Mouse (Mus musculus): ENCODE measurements around the gene Ralgps1. TPM values are rescaled to one million over a fixed set of nuclear protein-coding genes. Genes with fewer than 3 reads are reported as not detected.

The Ralgps1 gene
- total and polyA plus RNA-seq, 3 experiments, result 0.62 to 2.1 (median 1.5) TPM

- no peak overlapping the region for H3K27ac ChIP-seq (ENCODE audit: insufficient read depth, low read depth)
- no peak overlapping the region for H3K4me3 ChIP-seq (replicated peaks in 1 of 3; ENCODE audit: low read depth in 2 of 3, low read length in 2 of 3, poor library complexity in 1 of 3)
- no peaks in the 10 kb centered on the region for H3K27me3 ChIP-seq (replicated peaks)
- no peak for TF ChIP-seq MAX (IDR thresholded peaks at IDR 0.05; ENCODE audit: low read length)
- TF ChIP-seq BHLHE40 (IDR thresholded peaks at IDR 0.05; ENCODE audit: low read depth, low read length), result no peak
- no peak for TF ChIP-seq USF2 (conservative IDR thresholded peaks at IDR 0.05; ENCODE audit: low read depth, low read length)
- no peak for TF ChIP-seq JUND (conservative IDR thresholded peaks at IDR 0.05; ENCODE audit: low read depth, low read length)
- no peak for TF ChIP-seq MAZ (IDR thresholded peaks at IDR 0.05; ENCODE audit: low read depth, low read length)
- TF ChIP-seq MAFK (IDR thresholded peaks at IDR 0.05; ENCODE audit: insufficient replicate concordance, low read length), result no peak
- no peak for TF ChIP-seq NRF1 (IDR thresholded peaks at IDR 0.05; ENCODE audit: low read depth, low read length)
- TF ChIP-seq IRF4 (IDR thresholded peaks at IDR 0.05; ENCODE audit: low read depth, low read length), result no peak
- TF ChIP-seq SMC3 (IDR thresholded peaks at IDR 0.05; ENCODE audit: low read depth, low read length), result no peak
- no peak for TF ChIP-seq GABPA (IDR thresholded peaks at IDR 0.05; ENCODE audit: insufficient replicate concordance, low read depth, low read length)
- dilution Hi-C loops (cut with MboI; ENCODE audit: extremely low pct_ligation_motif_present, extremely low pct_unique_long_range_greater_than_20kb, low sequenced_read_pairs), result no loop called here
- H3K9me3 ChIP-seq (replicated peaks; ENCODE audit: low read length), result no peaks in the 10 kb centered on the region
- no peaks in the 10 kb centered on the region for H3K79me2 ChIP-seq (replicated peaks; ENCODE audit: control insufficient read depth, extremely low read depth, insufficient read depth, poor library complexity, severe bottlenecking)
- no peak overlapping the region for H3K4me2 ChIP-seq (ENCODE audit: insufficient read depth, low read depth, poor library complexity, severe bottlenecking)
- in situ Hi-C loops (cut with MboI; ENCODE audit: low pct_ligation_motif_present, low pct_unique_long_range_greater_than_20kb, low sequenced_read_pairs), result no loop called here
- H3K36me3 ChIP-seq (replicated peaks in 1 of 2; ENCODE audit: control insufficient read depth in 1 of 2, insufficient read depth in 1 of 2, low read length in 1 of 2), result no peaks in the 10 kb centered on the region
- DNase-seq (ENCODE audit: extremely low read depth), result no peak
- no peak overlapping the region for H3K9ac ChIP-seq (ENCODE audit: insufficient read depth, low read depth)
- H3K4me1 ChIP-seq (ENCODE audit: control insufficient read depth in 1 of 2, insufficient read depth in 2 of 2), result peaks cover 0 to 3% of the 10 kb centered on the region in 2 experiments; a peak in 1 of 4 replicates
Observed at GRCm38 (mm10) chr2:33222480-33222879, 148.8 kb downstream of the Ralgps1 start.

GRCm38 (mm10) chr2:33221339-33221900 lies 149.9 kb downstream of the Ralgps1 start:
- H3K27me3 ChIP-seq (replicated peaks), result no peaks in the 10 kb centered on the region
- dilution Hi-C loops (cut with MboI; ENCODE audit: extremely low pct_ligation_motif_present, extremely low pct_unique_long_range_greater_than_20kb, low sequenced_read_pairs), result no loop called here
- no peak overlapping the region for H3K4me2 ChIP-seq (ENCODE audit: insufficient read depth, low read depth, poor library complexity, severe bottlenecking)
- no peak overlapping the region for H3K27ac ChIP-seq (ENCODE audit: insufficient read depth, low read depth)
- DNase-seq (ENCODE audit: extremely low read depth), result no peak
- no peak overlapping the region for H3K9ac ChIP-seq (ENCODE audit: insufficient read depth, low read depth)
- H3K36me3 ChIP-seq (replicated peaks in 1 of 2; ENCODE audit: control insufficient read depth in 1 of 2, insufficient read depth in 1 of 2, low read length in 1 of 2), result no peaks in the 10 kb centered on the region
- no peaks in the 10 kb centered on the region for H3K79me2 ChIP-seq (replicated peaks; ENCODE audit: control insufficient read depth, extremely low read depth, insufficient read depth, poor library complexity, severe bottlenecking)
- H3K9me3 ChIP-seq (replicated peaks; ENCODE audit: low read length), result no peaks in the 10 kb centered on the region
- TF ChIP-seq SIN3A (IDR thresholded peaks at IDR 0.05; ENCODE audit: low read length), result no peak
- TF ChIP-seq PAX5 (IDR thresholded peaks at IDR 0.05; ENCODE audit: low read length), result no peak
- no peak for TF ChIP-seq ZMIZ1 (IDR thresholded peaks at IDR 0.05; ENCODE audit: low read depth, low read length)
- no peak for TF ChIP-seq RAD21 (IDR thresholded peaks at IDR 0.05; ENCODE audit: low read depth, low read length)
- no peak for TF ChIP-seq POLR2AphosphoS2 (IDR thresholded peaks at IDR 0.05; ENCODE audit: low read depth, low read length)
- TF ChIP-seq CTCF (conservative IDR thresholded peaks at IDR 0.05 in 1 of 2, IDR thresholded peaks at IDR 0.05 in 1 of 2; ENCODE audit: low read depth in 2 of 2, low read length in 2 of 2), result no peak
- TF ChIP-seq MEF2A (IDR thresholded peaks at IDR 0.05; ENCODE audit: borderline replicate concordance, low read depth, low read length), result no peak
- no peak for TF ChIP-seq KAT2A (IDR thresholded peaks at IDR 0.05; ENCODE audit: insufficient replicate concordance, low read length)
- no peak for TF ChIP-seq JUND (conservative IDR thresholded peaks at IDR 0.05; ENCODE audit: low read depth, low read length)
- no peak for TF ChIP-seq USF2 (conservative IDR thresholded peaks at IDR 0.05; ENCODE audit: low read depth, low read length)
- TF ChIP-seq CHD2 (IDR thresholded peaks at IDR 0.05; ENCODE audit: low read length), result no peak
- TF ChIP-seq TCF12 (IDR thresholded peaks at IDR 0.05; ENCODE audit: low read depth, low read length), result no peak
- TF ChIP-seq E2F4 (IDR thresholded peaks at IDR 0.05; ENCODE audit: insufficient replicate concordance, low read depth, low read length), result no peak
- TF ChIP-seq ELF1 (IDR thresholded peaks at IDR 0.05; ENCODE audit: low read depth, low read length), result no peak
- no peak for TF ChIP-seq TBP (conservative IDR thresholded peaks at IDR 0.05; ENCODE audit: low read depth, low read length)
- no peak for TF ChIP-seq USF1 (IDR thresholded peaks at IDR 0.05; ENCODE audit: low read depth, low read length)
- TF ChIP-seq NRF1 (IDR thresholded peaks at IDR 0.05; ENCODE audit: low read depth, low read length), result no peak
- TF ChIP-seq ETS1 (conservative IDR thresholded peaks at IDR 0.05; ENCODE audit: low read depth, low read length), result no peak
- TF ChIP-seq UBTF (IDR thresholded peaks at IDR 0.05; ENCODE audit: low read depth, low read length), result no peak
- no peak overlapping the region for H3K4me3 ChIP-seq (replicated peaks in 1 of 3; ENCODE audit: low read depth in 2 of 3, low read length in 2 of 3, poor library complexity in 1 of 3)
- in situ Hi-C loops (cut with MboI; ENCODE audit: low pct_ligation_motif_present, low pct_unique_long_range_greater_than_20kb, low sequenced_read_pairs), result no loop called here
- peaks cover 0 to 3% of the 10 kb centered on the region in 2 experiments; a peak in 1 of 4 replicates for H3K4me1 ChIP-seq (ENCODE audit: control insufficient read depth in 1 of 2, insufficient read depth in 2 of 2)

Data from CH12.LX (cell line).